Mouse (Mus musculus) midbrain, embryonic 12.5 days (tissue): ENCODE results near the gene B4galt7. TPM values are rescaled to one million over a fixed set of nuclear protein-coding genes. Genes with fewer than 3 reads are reported as not detected.
"Not testable (repeated sequence)": the region's sequence is repeated elsewhere in the genome, so short reads cannot be mapped to it uniquely, and the experiment has no call there.

Source experiments
- ATAC-seq: fragments of 200-750 bp; cut with Nextera tagmentation; 2 replicates; pipeline ENCODE4 v1.8.0; 2017; ENCODE audit warnings: low read depth, moderate TSS enrichment, moderate library complexity; ENCODE audit not compliant: low FRiP score
- H3K27ac ChIP-seq: fragments of 300-500 bp; sonication (generic); replicated peaks from 2 replicates; pipeline ENCODE4 v1.5.1; 2016; ENCODE audit warnings: mild to moderate bottlenecking
- H3K27me3 ChIP-seq: fragments of 300-500 bp; sonication (generic); 2 replicates; pipeline ENCODE4 v1.6.1; 2016; ENCODE audit warnings: mild to moderate bottlenecking
- H3K36me3 ChIP-seq: fragments of 300-500 bp; sonication (generic); 2 replicates; pipeline ENCODE4 v1.6.1; 2016
- H3K4me1 ChIP-seq: fragments of 300-500 bp; sonication (generic); 2 replicates; pipeline ENCODE4 v1.6.1; 2016
- H3K4me2 ChIP-seq: fragments of 300-500 bp; sonication (generic); replicated peaks from 2 replicates; pipeline ENCODE4 v1.6.1; 2016; ENCODE audit warnings: mild to moderate bottlenecking, moderate library complexity
- H3K4me3 ChIP-seq: fragments of 300-500 bp; sonication (generic); 2 replicates; pipeline ENCODE4 v1.5.1; 2016; ENCODE audit warnings: mild to moderate bottlenecking
- H3K9ac ChIP-seq: fragments of 300-500 bp; sonication (generic); replicated peaks from 2 replicates; pipeline ENCODE4 v1.6.1; 2016; ENCODE audit warnings: mild to moderate bottlenecking, moderate library complexity
- H3K9me3 ChIP-seq: fragments of 300-500 bp; sonication (generic); 2 replicates; pipeline ENCODE4 v1.6.1; 2016; ENCODE audit warnings: mild to moderate bottlenecking
- WGBS: fragments of 180-500 bp; shearing (Covaris S2); methylation state at CpG from one replicate; pipeline ENCODE4 v1.1.7; 2016; 5-methylcytosine and 5-hydroxymethylcytosine counted together
- polyA plus RNA-seq: library from polyadenylated mRNA; unstranded; fragments of >200 nt; fragmentation: Nextera tagmentation; extraction: Ambion mirVana; gene quantifications from 2 replicates; pipeline ENCODE4 v1.2.1, GENCODE M21; 2016

The B4galt7 gene
- polyA plus RNA-seq: 40.4 and 41.9 TPM in 2 replicates

GRCm38 (mm10) chr13:55599566-55600540 is at the start of gene B4galt7:
Gene B4galt7 (plus strand): TSS chr13:55599896.
- WGBS: 11% methylated on average over 47 of the region's 51 CpGs
- Histone ChIP-seq H3K4me3 (peak within 1 kb of the TSS; percentile 86), H3K4me1 (peaks cover 14% of the 10 kb centered on the region), H3K36me3 (peaks cover 47% of the 10 kb centered on the region), H3K9ac (peak within 1 kb of the TSS; percentile 86), H3K27me3 (no peaks in the 10 kb centered on the region), H3K4me2 (peak within 1 kb of the TSS; percentile 67), H3K27ac (peak within 1 kb of the TSS; percentile 64), H3K9me3 (no peaks in the 10 kb centered on the region)
- peak; percentile 85 for ATAC-seq

- no peak overlapping the region for H3K9ac ChIP-seq
- no peak for ATAC-seq
- peaks cover 51% of the 10 kb centered on the region for H3K36me3 ChIP-seq
- H3K4me2 ChIP-seq: no peak overlapping the region
- no peaks in the 10 kb centered on the region for H3K27me3 ChIP-seq
- H3K4me3 ChIP-seq: no peak overlapping the region
- 95% methylated on average over 9 of the region's 9 CpGs for WGBS
- H3K4me1 ChIP-seq: no peaks in the 10 kb centered on the region
- no peak overlapping the region for H3K27ac ChIP-seq
- H3K9me3 ChIP-seq: no peaks in the 10 kb centered on the region
These were observed 43.8 kb upstream of the B4galt7 start for GRCm38 (mm10) chr13:55555921-55556320.

DNA sequence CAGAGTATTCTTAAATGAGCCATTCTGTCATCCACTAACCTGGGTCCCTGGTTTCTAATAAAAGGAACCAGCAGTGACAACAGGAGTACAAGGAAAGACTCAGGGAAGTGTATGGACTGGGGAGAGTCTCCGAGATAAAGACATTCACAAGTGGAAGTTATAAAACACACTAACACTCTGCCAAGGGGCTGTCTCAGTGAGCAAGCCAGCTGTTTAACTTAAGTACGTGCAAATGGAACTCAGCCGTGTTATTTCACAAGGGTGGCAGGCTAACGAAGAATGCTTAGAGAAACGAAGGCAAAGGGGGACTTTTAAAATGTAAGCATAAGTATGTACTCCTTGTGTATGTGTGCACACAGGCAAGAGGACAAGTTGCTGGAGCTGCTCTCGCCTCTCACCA is 42.2 kb upstream of the B4galt7 start:
- 96% methylated on average over 6 of the region's 6 CpGs for WGBS
- Histone ChIP-seq H3K9ac (no peak overlapping the region), H3K9me3 (no peaks in the 10 kb centered on the region), H3K4me2 (no peak overlapping the region), H3K4me3 (no peak overlapping the region), H3K27ac (no peak overlapping the region), H3K4me1 (no peaks in the 10 kb centered on the region), H3K36me3 (peaks cover 42% of the 10 kb centered on the region), H3K27me3 (no peaks in the 10 kb centered on the region)
- no peak for ATAC-seq

GRCm38 (mm10) chr13:55563266-55563879 is 36.3 kb upstream of the B4galt7 start:
- no peak overlapping the region for H3K9ac ChIP-seq
- 86% methylated on average over 7 of the region's 7 CpGs for WGBS

GRCm38 (mm10) chr13:55567001-55567400 is 32.7 kb upstream of the B4galt7 start:
- Histone ChIP-seq H3K4me3 (no peak overlapping the region), H3K27me3 (no peaks in the 10 kb centered on the region), H3K27ac (no peak overlapping the region), H3K4me1 (peaks cover 19% of the 10 kb centered on the region), H3K4me2 (no peak overlapping the region), H3K9ac (no peak overlapping the region), H3K9me3 (no peaks in the 10 kb centered on the region), H3K36me3 (peaks cover 44% of the 10 kb centered on the region)
- no peak for ATAC-seq
- 90% methylated on average over 6 of the region's 6 CpGs for WGBS

More at GRCm38 (mm10) chr13:55563266-55563879, 36.3 kb upstream of the B4galt7 start:
- Histone ChIP-seq H3K27ac (no peak overlapping the region), H3K27me3 (no peaks in the 10 kb centered on the region), H3K9me3 (no peaks in the 10 kb centered on the region), H3K4me1 (peaks cover 5% of the 10 kb centered on the region; the same call in 1 of the 2 replicates), H3K4me2 (no peak overlapping the region), H3K36me3 (peaks cover 44% of the 10 kb centered on the region), H3K4me3 (no peak overlapping the region)
- no peak for ATAC-seq

- Histone ChIP-seq H3K4me2 (no peak overlapping the region), H3K27ac (no peak overlapping the region), H3K27me3 (no peaks in the 10 kb centered on the region), H3K4me3 (no peak overlapping the region), H3K4me1 (peaks cover 23% of the 10 kb centered on the region), H3K9me3 (no peaks in the 10 kb centered on the region), H3K36me3 (peaks cover 42% of the 10 kb centered on the region), H3K9ac (no peak overlapping the region)
- ATAC-seq: no peak
- 91% methylated on average over 2 of the region's 2 CpGs for WGBS
These were observed 31.7 kb upstream of the B4galt7 start for GRCm38 (mm10) chr13:55567949-55568348.

DNA sequence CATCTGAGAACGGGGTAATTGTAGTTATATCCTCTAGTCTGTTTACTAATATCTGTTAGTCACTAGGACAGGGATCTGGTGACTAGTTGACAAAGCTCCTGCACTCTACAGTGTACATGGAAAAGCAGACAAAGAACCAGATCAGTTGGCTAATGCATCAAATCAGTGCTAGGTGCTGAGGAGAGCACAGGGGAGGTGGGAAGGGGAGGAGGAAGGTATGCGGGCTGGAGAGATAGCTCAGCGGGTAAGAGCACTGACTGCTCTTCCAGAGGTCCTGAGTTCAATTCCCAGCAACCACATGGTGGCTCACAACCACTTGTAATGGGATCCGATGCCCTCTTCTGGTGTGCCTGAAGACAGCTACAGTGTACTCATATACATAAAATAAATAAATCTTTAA is 31.2 kb upstream of the B4galt7 start:
- not testable (repeated sequence) for H3K27me3 ChIP-seq, H3K4me3 ChIP-seq, H3K27ac ChIP-seq, ATAC-seq, H3K4me2 ChIP-seq, H3K9ac ChIP-seq, H3K9me3 ChIP-seq
- 92% methylated on average over 4 of the region's 4 CpGs for WGBS
- peaks cover 36% of the 10 kb centered on the region for H3K36me3 ChIP-seq
- H3K4me1 ChIP-seq: peaks cover 23% of the 10 kb centered on the region

DNA sequence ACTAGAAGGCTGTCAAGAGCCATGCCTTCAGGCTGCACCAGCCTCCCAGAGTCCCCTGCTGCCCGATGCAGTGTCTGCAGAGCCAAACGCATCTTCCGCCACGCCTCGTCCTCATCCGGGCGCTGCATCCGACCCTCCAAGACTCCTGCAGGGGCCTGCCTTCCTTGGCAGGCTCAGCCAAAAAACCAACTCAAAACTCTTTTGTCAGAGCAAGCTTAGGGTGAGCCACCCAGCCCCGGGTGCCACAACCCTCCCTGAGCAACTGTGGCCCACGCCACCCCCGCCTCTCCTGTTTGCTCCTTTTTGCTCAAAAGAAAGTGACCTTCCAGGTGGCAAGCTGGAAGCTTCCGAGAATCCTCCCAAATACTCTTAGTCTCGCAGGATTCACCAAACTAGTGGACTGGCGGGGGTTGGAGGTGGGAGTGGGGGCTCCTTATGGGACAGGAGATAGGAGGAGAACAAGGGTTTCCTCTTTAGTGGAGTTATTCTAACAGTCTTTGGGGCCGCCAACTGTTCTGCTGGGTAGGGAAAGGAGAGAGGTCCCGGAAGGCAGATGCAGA is 29.9 kb upstream of the B4galt7 start:
- 4% methylated on average over 16 of the region's 16 CpGs for WGBS
- no peaks in the 10 kb centered on the region for H3K27me3 ChIP-seq
- H3K9me3 ChIP-seq: no peaks in the 10 kb centered on the region
- peaks cover 23% of the 10 kb centered on the region for H3K4me1 ChIP-seq
- peaks cover 26% of the 10 kb centered on the region for H3K36me3 ChIP-seq
- peak overlapping the region; percentile 98 for H3K4me2 ChIP-seq
- H3K27ac ChIP-seq: peak overlapping the region; percentile 90
- no peak for ATAC-seq
- peak overlapping the region; percentile 97 for H3K4me3 ChIP-seq
- peak overlapping the region; percentile 94 for H3K9ac ChIP-seq

DNA sequence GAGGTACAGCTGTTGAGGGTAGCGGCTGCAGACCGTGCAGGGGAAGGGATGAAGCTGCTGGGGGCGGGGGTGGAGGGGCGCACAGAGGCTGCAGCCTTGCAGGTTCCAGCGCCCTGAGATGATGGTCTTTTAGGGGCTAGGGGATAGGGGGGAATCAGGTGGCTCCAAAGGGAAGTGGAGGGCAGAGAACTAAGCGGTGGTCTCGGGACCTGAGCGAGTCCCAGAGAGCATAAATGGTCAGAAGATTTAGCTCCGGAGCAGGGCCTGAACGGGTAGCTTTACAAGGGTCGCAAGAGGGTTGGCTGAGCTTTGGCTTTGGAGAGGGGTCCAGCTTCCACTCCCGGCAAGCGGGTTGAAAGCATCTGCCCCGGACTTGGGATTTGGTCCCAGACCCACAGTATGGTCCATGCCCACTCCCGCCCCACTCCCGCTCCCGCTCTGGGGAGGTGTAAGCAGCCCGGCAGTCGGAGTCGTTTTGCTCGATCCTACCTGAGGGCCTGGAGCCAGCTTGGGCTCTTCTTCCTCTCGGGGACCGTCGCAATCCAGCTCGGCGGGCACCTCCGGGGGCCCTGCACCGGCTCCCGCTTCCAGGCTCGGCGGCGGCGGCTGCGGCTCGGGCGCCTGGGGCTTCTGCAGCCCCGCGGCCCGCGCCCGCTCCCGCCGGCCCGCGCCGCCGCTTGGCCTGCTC is 29.3 kb upstream of the B4galt7 start:
- no peaks in the 10 kb centered on the region for H3K27me3 ChIP-seq
- H3K36me3 ChIP-seq: peaks cover 19% of the 10 kb centered on the region
- H3K9ac ChIP-seq: peak overlapping the region; percentile 94
- WGBS: under 1% methylated on average over 46 of the region's 47 CpGs
- peak overlapping the region; percentile 98 for H3K4me2 ChIP-seq
- H3K4me3 ChIP-seq: peak overlapping the region; percentile 97
- peaks cover 23% of the 10 kb centered on the region for H3K4me1 ChIP-seq
- H3K27ac ChIP-seq: peak overlapping the region; percentile 90
- H3K9me3 ChIP-seq: no peaks in the 10 kb centered on the region
- ATAC-seq: peak; percentile 68

GRCm38 (mm10) chr13:55571027-55571751 is 28.5 kb upstream of the B4galt7 start, which contains the start of gene Fam193b:
Gene Fam193b (minus strand): TSS chr13:55571120.
- H3K27me3 ChIP-seq: no peaks in the 10 kb centered on the region
- no peaks in the 10 kb centered on the region for H3K9me3 ChIP-seq
- 4% methylated on average over 28 of the region's 47 CpGs for WGBS
- H3K36me3 ChIP-seq: peaks cover 13% of the 10 kb centered on the region
- H3K4me2 ChIP-seq: peak within 1 kb of the TSS; percentile 98
- peak within 1 kb of the TSS; percentile 90 for H3K27ac ChIP-seq
- peak within 1 kb of the TSS; percentile 97 for H3K4me3 ChIP-seq
- peak within 1 kb of the TSS; percentile 94 for H3K9ac ChIP-seq
- peaks cover 23% of the 10 kb centered on the region for H3K4me1 ChIP-seq
- peak; percentile 93 for ATAC-seq

DNA sequence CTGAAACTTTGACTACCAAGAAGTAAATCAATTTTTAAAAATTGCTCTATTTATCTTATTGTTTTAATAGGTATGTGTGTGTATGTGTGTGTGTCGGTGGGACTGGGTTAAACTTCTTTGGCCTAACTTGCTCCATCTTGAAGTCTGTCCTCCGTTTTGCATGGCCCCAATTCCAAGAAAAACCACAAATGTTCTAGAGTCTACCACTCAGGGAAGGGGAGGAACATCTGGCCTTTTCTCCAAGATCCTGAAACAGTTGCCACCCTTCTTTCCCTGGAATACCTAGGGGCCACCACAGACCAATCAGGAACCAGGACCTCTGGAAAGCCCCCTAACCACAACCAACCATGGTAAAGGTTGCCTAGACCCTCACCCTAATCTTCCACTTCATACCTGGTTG is 27.7 kb upstream of the B4galt7 start:
- Histone ChIP-seq H3K27me3 (no peaks in the 10 kb centered on the region), H3K9ac (no peak overlapping the region), H3K4me3 (no peak overlapping the region), H3K27ac (no peak overlapping the region), H3K4me1 (peaks cover 23% of the 10 kb centered on the region), H3K36me3 (peaks cover 8% of the 10 kb centered on the region), H3K4me2 (peak overlapping the region; percentile 19; the same call in 1 of the 2 replicates), H3K9me3 (no peaks in the 10 kb centered on the region)
- no peak for ATAC-seq
- 80% methylated on average over 2 of the region's 2 CpGs for WGBS
